In the genomic region with DNA sequence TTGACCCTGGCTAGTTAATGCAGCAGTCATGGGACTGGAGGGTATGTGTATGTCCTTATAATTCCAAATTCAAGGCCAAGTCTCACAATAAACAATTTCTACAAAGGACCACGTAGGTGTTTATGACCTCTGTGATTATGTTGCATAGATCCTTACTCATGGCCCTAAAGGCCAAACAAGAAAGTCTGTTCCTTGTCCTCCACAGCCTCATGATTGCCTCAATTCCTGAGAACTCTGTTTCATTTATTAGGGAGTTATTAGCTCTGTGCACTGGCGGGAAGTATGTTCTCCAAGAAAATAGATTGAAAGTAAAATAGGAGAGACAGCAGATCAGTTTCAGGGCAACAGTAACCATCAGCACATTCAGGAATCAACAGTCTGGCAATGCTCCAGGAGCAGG, we compare ENCODE assay signal across 26 mouse cellular contexts.
DNase-seq lines count a peak whose midpoint lies in the region; ATAC-seq and TF ChIP-seq lines count a peak whose summit lies in the region.
"Had no signal": no experiment of that assay in that cellular context is flagged by ENCODE, and none has a peak within 500 bp of the region (broad histone marks: within the 10 kb centered on the region; RNA-seq: fewer than 3 reads in every experiment).

No protein-coding gene starts in this region.

- no peak overlapping the region for H3K27ac ChIP-seq in cerebellum, adult 2 months (ENCODE audit: insufficient read depth, low read length)
- H3K27ac ChIP-seq in limb, embryonic 12.5 days: no peak overlapping the region
- H3K27ac ChIP-seq: embryonic facial prominence, embryonic 13.5 days; embryonic facial prominence, embryonic 15.5 days; forebrain, embryonic 10.5 days; forebrain, embryonic 12.5 days had no signal

- no peak for TF ChIP-seq CTCF in cerebellum, adult 2 months (IDR thresholded peaks at IDR 0.05; ENCODE audit: borderline replicate concordance, insufficient read depth, low read depth, low read length)

- no peaks in the 10 kb centered on the region for H3K9me3 ChIP-seq in limb, embryonic 12.5 days
- H3K9me3 ChIP-seq: embryonic facial prominence, embryonic 13.5 days; embryonic facial prominence, embryonic 15.5 days; forebrain, embryonic 10.5 days; forebrain, embryonic 12.5 days; G1E had no signal

- H3K27me3 ChIP-seq in cerebellum, adult 2 months (ENCODE audit: control insufficient read depth, insufficient read depth, low read length): no peaks in the 10 kb centered on the region
- H3K27me3 ChIP-seq in limb, embryonic 12.5 days: no peaks in the 10 kb centered on the region
- H3K27me3 ChIP-seq: CH12.LX; embryonic facial prominence, embryonic 13.5 days; embryonic facial prominence, embryonic 15.5 days; forebrain, embryonic 12.5 days had no signal

- peak; percentile 8 to 16 for DNase-seq in cerebellum, postnatal 10 days
- DNase-seq in cerebellum, adult 2 months: no peak
- DNase-seq in brain, adult 2 months (ENCODE audit: low read depth, low spot score): peak; percentile 46
- DNase-seq in urinary bladder, postnatal 4 days (ENCODE audit: low spot score in 2 of 2): no peak
- DNase-seq: adrenal gland, adult 8-10 months; adrenal gland, postnatal 14 days; adrenal gland, postnatal 36 days; B cell, adult 2 months; cerebellum, adult 11 months; cerebellum, adult 9-10 months; cerebellum, postnatal 14 days; cerebellum, postnatal 36 days; embryo, embryonic 11 days had no signal

- peaks cover 5% of the 10 kb centered on the region; the same call in 1 of the 2 replicates for H3K4me1 ChIP-seq in cerebellum, adult 2 months (ENCODE audit: control insufficient read depth, insufficient read depth, low read length)
- H3K4me1 ChIP-seq in limb, embryonic 12.5 days (replicated peaks): peaks cover 14% of the 10 kb centered on the region; the same call in 1 of the 2 replicates
- H3K4me1 ChIP-seq: embryonic facial prominence, embryonic 15.5 days; forebrain, embryonic 12.5 days had no signal

- no peak overlapping the region for H3K4me2 ChIP-seq in limb, embryonic 12.5 days
- H3K4me2 ChIP-seq: embryonic facial prominence, embryonic 13.5 days; embryonic facial prominence, embryonic 15.5 days; forebrain, embryonic 12.5 days had no signal

- H3K9ac ChIP-seq in limb, embryonic 12.5 days (replicated peaks): no peak overlapping the region
- H3K9ac ChIP-seq: embryonic facial prominence, embryonic 13.5 days; embryonic facial prominence, embryonic 15.5 days; forebrain, embryonic 12.5 days had no signal

- peak; percentile 52; the same call in 1 of the 2 replicates for ATAC-seq in limb, embryonic 12.5 days (ENCODE audit: insufficient number of reproducible peaks, insufficient read depth, low FRiP score, low TSS enrichment, low read depth)
- ATAC-seq: activated CD4-positive, CD25-positive, alpha-beta regulatory T cell, adult 4 months; CD4-positive, CD25-positive, alpha-beta regulatory T cell, adult 4 months; forebrain, embryonic 14.5 days; forebrain, embryonic 16.5 days; Patski had no signal

- no peak overlapping the region for H3K4me3 ChIP-seq in cerebellum, adult 2 months (replicated peaks; ENCODE audit: insufficient read depth, low read depth, low read length)
- no peak overlapping the region for H3K4me3 ChIP-seq in limb, embryonic 12.5 days (replicated peaks)
- H3K4me3 ChIP-seq: embryonic facial prominence, embryonic 13.5 days; embryonic facial prominence, embryonic 15.5 days; erythroblast, embryonic 14.5 days; forebrain, embryonic 10.5 days; forebrain, embryonic 12.5 days had no signal

- TF ChIP-seq POLR2A in cerebellum, adult 2 months (IDR thresholded peaks at IDR 0.05; ENCODE audit: borderline replicate concordance, insufficient read depth, low read length): no peak

- H3K36me3 ChIP-seq in limb, embryonic 12.5 days: no peaks in the 10 kb centered on the region
- H3K36me3 ChIP-seq: embryonic facial prominence, embryonic 13.5 days; embryonic facial prominence, embryonic 15.5 days; forebrain, embryonic 10.5 days; forebrain, embryonic 12.5 days; G1E had no signal

- WGBS in cerebellum, adult 2 months: 88% methylated on average over 2 of the region's 2 CpGs
- WGBS in limb, embryonic 12.5 days: 33% methylated on average over 2 of the region's 2 CpGs

Comparison
In these comparisons a context has a peak if more than half of its experiments do, and no peak if none do; other contexts are left out.
1. DNase-seq: peak in cerebellum, postnatal 10 days (2 of 2) and brain, adult 2 months (single experiment); none in cerebellum, adult 2 months (0 of 2) and urinary bladder, postnatal 4 days (0 of 2).